Mouse (Mus musculus) bone marrow, adult 2 months (tissue): ENCODE results near the gene Bhlha9. TPM values are rescaled to one million over a fixed set of nuclear protein-coding genes. Genes with fewer than 3 reads are reported as not detected.

Experiments used
- H3K27ac ChIP-seq: fragments of 200-500 bp; 2 replicates; pipeline ENCODE4 v1.5.1; 2012; ENCODE audit warnings: low read depth, mild to moderate bottlenecking, control low read depth, inconsistent platforms, low read length; ENCODE audit not compliant: control insufficient read depth, poor library complexity, insufficient read depth
- H3K4me1 ChIP-seq: fragments of 200-500 bp; 2 replicates; pipeline ENCODE4 v1.6.1; 2011; ENCODE audit warnings: low read length; ENCODE audit not compliant: control insufficient read depth, insufficient read depth
- H3K4me3 ChIP-seq: fragments of 200-500 bp; replicated peaks from 2 replicates; pipeline ENCODE3; 2011; ENCODE audit warnings: mild to moderate bottlenecking, low read depth, low read length, control low read depth; ENCODE audit not compliant: control insufficient read depth
- CTCF ChIP-seq: fragments of 200-500 bp; IDR thresholded peaks from 2 replicates; pipeline ENCODE4 v1.5.1; 2011; ENCODE audit warnings: low read length, control low read depth; ENCODE audit not compliant: control insufficient read depth, insufficient read depth
- POLR2A ChIP-seq: fragments of 200-500 bp; IDR thresholded peaks from 2 replicates; pipeline ENCODE4 v1.6.1; 2011; ENCODE audit warnings: low read depth, mild to moderate bottlenecking, control low read depth, low read length, borderline replicate concordance; ENCODE audit not compliant: control insufficient read depth
- WGBS: fragments of 180-500 bp; shearing (Covaris S2); methylation state at CpG from one replicate; pipeline ENCODE4 v1.1.7; 2018; 5-methylcytosine and 5-hydroxymethylcytosine counted together
- polyA plus RNA-seq: library from polyadenylated mRNA; stranded (reverse); fragments of >200 nt; gene quantifications from 2 replicates; pipeline ENCODE4 v1.2.4, GENCODE M21; 2011; ENCODE audit warnings: low replicate concordance; ENCODE audit not compliant: missing spikeins, insufficient read depth, insufficient read length

Bhlha9 gene
- polyA plus RNA-seq, 1 experiment = not detected

GRCm38 (mm10) chr11:76640231-76640630 lies 32.0 kb upstream of the Bhlha9 start:
- no peaks in the 10 kb centered on the region; the same call in none of the 2 replicates for H3K4me1 ChIP-seq
- 63% methylated on average over 4 of the region's 4 CpGs for WGBS
- H3K27ac ChIP-seq = no peak overlapping the region
- H3K4me3 ChIP-seq = no peak overlapping the region
- TF ChIP-seq CTCF = no peak
- no peak for TF ChIP-seq POLR2A

- no peak overlapping the region for H3K27ac ChIP-seq
- H3K4me1 ChIP-seq = no peaks in the 10 kb centered on the region; the same call in none of the 2 replicates
- H3K4me3 ChIP-seq = no peak overlapping the region
- 66% methylated on average over 6 of the region's 6 CpGs for WGBS
- TF ChIP-seq CTCF (no peak), POLR2A (no peak)
These were observed 28.0 kb upstream of the Bhlha9 start for GRCm38 (mm10) chr11:76644257-76644656.

GRCm38 (mm10) chr11:76645036-76645435 lies 27.2 kb upstream of the Bhlha9 start:
- no peak overlapping the region for H3K27ac ChIP-seq
- H3K4me3 ChIP-seq = no peak overlapping the region
- H3K4me1 ChIP-seq = no peaks in the 10 kb centered on the region; the same call in none of the 2 replicates
- 3% methylated on average over 9 of the region's 9 CpGs for WGBS
- TF ChIP-seq CTCF (no peak), POLR2A (no peak)

- Histone ChIP-seq H3K4me1 (no peaks in the 10 kb centered on the region; the same call in none of the 2 replicates), H3K4me3 (no peak overlapping the region), H3K27ac (no peak overlapping the region)
- TF ChIP-seq CTCF (peak; percentile 95), POLR2A (0 out of 2 replicates have a peak, but pooled peaks have one; percentile 26)
- under 1% methylated on average over 19 of the region's 19 CpGs for WGBS
These were observed 26.3 kb upstream of the Bhlha9 start for GRCm38 (mm10) chr11:76645955-76646354.

GRCm38 (mm10) chr11:76647062-76647461 lies 25.2 kb upstream of the Bhlha9 start:
- Histone ChIP-seq H3K4me1 (no peaks in the 10 kb centered on the region; the same call in none of the 2 replicates), H3K4me3 (no peak overlapping the region), H3K27ac (no peak overlapping the region)
- WGBS = 22% methylated on average over 7 of the region's 7 CpGs
- no peak for TF ChIP-seq POLR2A
- TF ChIP-seq CTCF = 0 out of 2 replicates have a peak, but pooled peaks have one; percentile 4

GRCm38 (mm10) chr11:76647500-76647899 lies 24.8 kb upstream of the Bhlha9 start:
- 2% methylated on average over 9 of the region's 9 CpGs for WGBS
- TF ChIP-seq POLR2A = no peak
- peak; percentile 86 for TF ChIP-seq CTCF
- no peak overlapping the region for H3K4me3 ChIP-seq
- no peaks in the 10 kb centered on the region; the same call in none of the 2 replicates for H3K4me1 ChIP-seq
- no peak overlapping the region for H3K27ac ChIP-seq

- Histone ChIP-seq H3K4me1 (no peaks in the 10 kb centered on the region; the same call in 1 of the 2 replicates), H3K4me3 (no peak overlapping the region), H3K27ac (no peak overlapping the region)
- 64% methylated on average over 14 of the region's 14 CpGs for WGBS
- TF ChIP-seq POLR2A = no peak
- TF ChIP-seq CTCF = no peak
These were observed 21.3 kb upstream of the Bhlha9 start for GRCm38 (mm10) chr11:76650862-76651560.

- H3K27ac ChIP-seq = no peak overlapping the region
- no peaks in the 10 kb centered on the region; the same call in 1 of the 2 replicates for H3K4me1 ChIP-seq
- TF ChIP-seq POLR2A (no peak), CTCF (no peak)
- 48% methylated on average over 3 of the region's 3 CpGs for WGBS
- no peak overlapping the region for H3K4me3 ChIP-seq
These were observed 19.4 kb upstream of the Bhlha9 start for GRCm38 (mm10) chr11:76652838-76653334.
